Mouse (Mus musculus) forebrain, embryonic 14.5 days (tissue): ENCODE measurements around the gene Slc26a6. TPM values are rescaled to one million over a fixed set of nuclear protein-coding genes. Genes with fewer than 3 reads are reported as not detected.
A peak's percentile ranks its signal among the peaks of the same experiment; 100 is the strongest.

Experiments
- ATAC-seq: fragments of 200-750 bp; cut with Nextera tagmentation; 2 replicates; pipeline ENCODE4 v1.8.0; 2017; ENCODE audit warnings: mild to moderate bottlenecking, moderate library complexity
- DNase-seq: peaks from one replicate; pipeline ENCODE4 v3.0.0-alpha.2; 2015; ENCODE audit warnings: low spot score
- H3K27ac ChIP-seq: fragments of 300-500 bp; sonication (generic); 2 replicates; pipeline ENCODE4 v1.5.1; 2014; ENCODE audit warnings: low read depth, mild to moderate bottlenecking, control low read depth, low read length, moderate library complexity
- H3K27me3 ChIP-seq: fragments of 300-500 bp; sonication (generic); replicated peaks from 2 replicates; pipeline ENCODE4 v1.6.1; 2014; ENCODE audit warnings: low read length, control low read depth, mixed read lengths; ENCODE audit not compliant: control insufficient read depth, insufficient read depth
- H3K36me3 ChIP-seq: fragments of 300-500 bp; sonication (generic); 2 replicates; pipeline ENCODE4 v1.6.1; 2014; ENCODE audit warnings: low read length, control low read depth; ENCODE audit not compliant: control insufficient read depth, insufficient read depth
- H3K4me1 ChIP-seq: fragments of 300-500 bp; sonication (generic); 2 replicates; pipeline ENCODE4 v1.6.1; 2014; ENCODE audit warnings: antibody characterized with exemption, low read length, control low read depth; ENCODE audit not compliant: control insufficient read depth, insufficient read depth
- H3K4me2 ChIP-seq: fragments of 300-500 bp; sonication (generic); 2 replicates; pipeline ENCODE4 v1.6.1; 2014; ENCODE audit warnings: mild to moderate bottlenecking, control low read depth, low read length
- H3K4me3 ChIP-seq: fragments of 300-500 bp; sonication (generic); 2 replicates; pipeline ENCODE4 v1.5.1; 2014; ENCODE audit warnings: low read depth, low read length, control low read depth
- H3K9ac ChIP-seq: fragments of 300-500 bp; sonication (generic); 2 replicates; pipeline ENCODE4 v1.6.1; 2014; ENCODE audit warnings: mild to moderate bottlenecking, low read length, control low read depth, moderate library complexity
- H3K9me3 ChIP-seq: fragments of 300-500 bp; sonication (generic); replicated peaks from 2 replicates; pipeline ENCODE4 v1.6.1; 2016; ENCODE audit warnings: low read length, control low read depth, mixed read lengths; ENCODE audit not compliant: control insufficient read depth
- WGBS: fragments of 180-500 bp; shearing (Covaris S2); extraction: QIAGEN DNeasy Blood & Tissue Kit; methylation state at CpG from one replicate; pipeline ENCODE4 v1.1.7; 2014; 5-methylcytosine and 5-hydroxymethylcytosine counted together
- polyA plus RNA-seq: library from polyadenylated mRNA; unstranded; fragments of >200 nt; fragmentation: Nextera tagmentation; extraction: Ambion mirVana; gene quantifications from 2 replicates; pipeline ENCODE4 v1.2.1, GENCODE M21; 2014

Slc26a6 gene
- polyA plus RNA-seq, 1 experiment from 2014 or later: 10.6 TPM

- WGBS: 71% methylated on average over 18 of the region's 18 CpGs
- peaks cover 47% of the 10 kb centered on the region for H3K36me3 ChIP-seq
- no peaks in the 10 kb centered on the region for H3K9me3 ChIP-seq
- ATAC-seq: no peak
- H3K4me2 ChIP-seq: peak overlapping the region; percentile 73
- H3K27me3 ChIP-seq: peaks cover 25% of the 10 kb centered on the region; the same call in 1 of the 2 replicates
- peaks cover 40% of the 10 kb centered on the region for H3K4me1 ChIP-seq
- no peak overlapping the region for H3K27ac ChIP-seq
- peak overlapping the region; percentile 75 for H3K4me3 ChIP-seq
- H3K9ac ChIP-seq: no peak overlapping the region; the same call in 1 of the 2 replicates
- DNase-seq: no peak
Measured at GRCm38 (mm10) chr9:108827906-108828305, 25.2 kb upstream of the Slc26a6 start.

GRCm38 (mm10) chr9:108831637-108832036 lies 21.4 kb upstream of the Slc26a6 start:
- Histone ChIP-seq H3K4me1 (peaks cover 37% of the 10 kb centered on the region), H3K36me3 (peaks cover 84% of the 10 kb centered on the region), H3K9ac (peak overlapping the region; percentile 43), H3K4me3 (peak overlapping the region; percentile 30), H3K27ac (no peak overlapping the region), H3K27me3 (0 out of 2 replicates have a peak, but pooled peaks cover 16% of the 10 kb centered on the region), H3K4me2 (peak overlapping the region; percentile 72), H3K9me3 (no peaks in the 10 kb centered on the region)
- no peak for ATAC-seq
- 9% methylated on average over 23 of the region's 23 CpGs for WGBS
- DNase-seq: no peak

GRCm38 (mm10) chr9:108832390-108833108 lies 20.5 kb upstream of the Slc26a6 start:
- ATAC-seq: peak; percentile 97
- H3K9me3 ChIP-seq: no peaks in the 10 kb centered on the region
- no peak overlapping the region for H3K27ac ChIP-seq
- H3K27me3 ChIP-seq: 0 out of 2 replicates have a peak, but pooled peaks cover 16% of the 10 kb centered on the region
- H3K4me2 ChIP-seq: peak overlapping the region; percentile 72
- WGBS: 3% methylated on average over 46 of the region's 46 CpGs
- H3K4me1 ChIP-seq: peaks cover 34% of the 10 kb centered on the region
- peak; percentile 94 for DNase-seq
- H3K36me3 ChIP-seq: peaks cover 92% of the 10 kb centered on the region
- peak overlapping the region; percentile 30 for H3K4me3 ChIP-seq
- H3K9ac ChIP-seq: peak overlapping the region; percentile 43; the same call in 1 of the 2 replicates

GRCm38 (mm10) chr9:108842989-108843388 lies 10.1 kb upstream of the Slc26a6 start:
- Histone ChIP-seq H3K36me3 (peaks cover 95% of the 10 kb centered on the region), H3K4me3 (no peak overlapping the region), H3K9me3 (no peaks in the 10 kb centered on the region), H3K9ac (no peak overlapping the region), H3K4me2 (0 out of 2 replicates have a peak overlapping the region, but pooled peaks have one; percentile 5), H3K27ac (no peak overlapping the region), H3K4me1 (no peaks in the 10 kb centered on the region), H3K27me3 (no peaks in the 10 kb centered on the region)
- 20% methylated on average over 14 of the region's 14 CpGs for WGBS
- ATAC-seq (peak; percentile 45; the same call in 1 of the 2 replicates), DNase-seq (peak; percentile 60)

- Histone ChIP-seq H3K4me2 (no peak overlapping the region), H3K36me3 (peaks cover 96% of the 10 kb centered on the region), H3K27ac (no peak overlapping the region), H3K27me3 (no peaks in the 10 kb centered on the region), H3K9me3 (no peaks in the 10 kb centered on the region), H3K4me3 (no peak overlapping the region), H3K9ac (no peak overlapping the region), H3K4me1 (no peaks in the 10 kb centered on the region)
- DNase-seq (no peak), ATAC-seq (no peak)
- WGBS: 84% methylated on average over 5 of the region's 5 CpGs
Measured at GRCm38 (mm10) chr9:108845390-108845789, 7.7 kb upstream of the Slc26a6 start.

- H3K27ac ChIP-seq: no peak overlapping the region
- DNase-seq (no peak), ATAC-seq (no peak)
- WGBS: 88% methylated on average over 4 of the region's 4 CpGs
- H3K9ac ChIP-seq: no peak overlapping the region
- H3K36me3 ChIP-seq: peaks cover 82% of the 10 kb centered on the region
- no peak overlapping the region for H3K4me2 ChIP-seq
- no peaks in the 10 kb centered on the region for H3K4me1 ChIP-seq
- H3K9me3 ChIP-seq: no peaks in the 10 kb centered on the region
- H3K27me3 ChIP-seq: no peaks in the 10 kb centered on the region
- H3K4me3 ChIP-seq: no peak overlapping the region
Measured at GRCm38 (mm10) chr9:108847374-108847773, 5.7 kb upstream of the Slc26a6 start.

GRCm38 (mm10) chr9:108848419-108848818 lies 4.7 kb upstream of the Slc26a6 start:
- DNase-seq (no peak), ATAC-seq (no peak)
- Histone ChIP-seq H3K4me2 (no peak overlapping the region), H3K4me3 (no peak overlapping the region), H3K27ac (no peak overlapping the region), H3K9ac (no peak overlapping the region), H3K4me1 (no peaks in the 10 kb centered on the region), H3K9me3 (no peaks in the 10 kb centered on the region), H3K27me3 (no peaks in the 10 kb centered on the region), H3K36me3 (peaks cover 71% of the 10 kb centered on the region)
- 84% methylated on average over 17 of the region's 17 CpGs for WGBS

- H3K36me3 ChIP-seq: peaks cover 35% of the 10 kb centered on the region
- peak; percentile 93 for ATAC-seq
- WGBS: 3% methylated on average over 25 of the region's 25 CpGs
Measured at GRCm38 (mm10) chr9:108853635-108854240, 655 bp downstream of the Slc26a6 start.

GRCm38 (mm10) chr9:108854241-108854696 lies 1.2 kb downstream of the Slc26a6 start:
- WGBS: under 1% methylated on average over 28 of the region's 28 CpGs
- H3K36me3 ChIP-seq: peaks cover 29% of the 10 kb centered on the region
- ATAC-seq: peak; percentile 90

More at GRCm38 (mm10) chr9:108853635-108854240, 655 bp downstream of the Slc26a6 start:
- Histone ChIP-seq H3K4me1 (peaks cover 9% of the 10 kb centered on the region), H3K9me3 (no peaks in the 10 kb centered on the region), H3K27ac (peak overlapping the region; percentile 76), H3K9ac (peak overlapping the region; percentile 74), H3K4me2 (peak overlapping the region; percentile 89), H3K4me3 (peak overlapping the region; percentile 72), H3K27me3 (no peaks in the 10 kb centered on the region)
- DNase-seq: peak; percentile 98

More at GRCm38 (mm10) chr9:108854241-108854696, 1.2 kb downstream of the Slc26a6 start:
- peak; percentile 93 for DNase-seq
- H3K4me2 ChIP-seq: peak overlapping the region; percentile 89
- H3K4me3 ChIP-seq: peak overlapping the region; percentile 72
- H3K9me3 ChIP-seq: no peaks in the 10 kb centered on the region
- peak overlapping the region; percentile 74 for H3K9ac ChIP-seq
- H3K27me3 ChIP-seq: no peaks in the 10 kb centered on the region
- peaks cover 9% of the 10 kb centered on the region for H3K4me1 ChIP-seq
- H3K27ac ChIP-seq: peak overlapping the region; percentile 76
